Mouse (Mus musculus): ENCODE results near the gene Kcnmb4.

DNA sequence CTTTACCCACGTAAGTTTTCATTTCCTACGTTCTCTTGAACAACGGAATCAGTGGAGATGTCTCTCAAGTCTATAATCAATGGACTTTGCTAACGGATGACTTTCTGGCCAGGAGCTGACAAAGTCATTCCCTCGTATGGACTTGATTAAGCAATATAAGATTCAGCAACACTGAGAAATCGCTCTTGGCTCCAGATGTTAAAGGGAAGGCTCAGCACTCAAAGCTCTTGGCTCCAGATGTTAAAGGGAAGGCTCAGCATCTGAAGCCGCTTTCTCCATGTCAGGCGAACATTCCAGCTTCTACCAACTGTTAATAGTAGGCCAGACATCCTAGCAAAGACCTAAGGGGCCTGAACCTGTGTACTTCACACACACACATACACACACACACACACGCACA is 26.5 kb downstream of the Kcnmb4 start:
- TF ChIP-seq CTCF (IDR thresholded peaks at IDR 0.05; ENCODE audit: extremely low read depth, insufficient read depth, low read length) (no peak), POLR2A (IDR thresholded peaks at IDR 0.05; ENCODE audit: extremely low read depth, insufficient read depth, low read length) (no peak)
